Mouse (Mus musculus) ovary, adult 18-20 months (tissue): ENCODE measurements around the gene Rtbdn.
"Not testable (repeated sequence)": the region's sequence is repeated elsewhere in the genome, so short reads cannot be mapped to it uniquely, and the experiment has no call there.

ENCODE experiments used
- DNase-seq: peaks from one replicate; pipeline ENCODE4 v3.0.0; 2022; ENCODE audit warnings: low spot score, mixed read lengths

The Rtbdn gene

DNA sequence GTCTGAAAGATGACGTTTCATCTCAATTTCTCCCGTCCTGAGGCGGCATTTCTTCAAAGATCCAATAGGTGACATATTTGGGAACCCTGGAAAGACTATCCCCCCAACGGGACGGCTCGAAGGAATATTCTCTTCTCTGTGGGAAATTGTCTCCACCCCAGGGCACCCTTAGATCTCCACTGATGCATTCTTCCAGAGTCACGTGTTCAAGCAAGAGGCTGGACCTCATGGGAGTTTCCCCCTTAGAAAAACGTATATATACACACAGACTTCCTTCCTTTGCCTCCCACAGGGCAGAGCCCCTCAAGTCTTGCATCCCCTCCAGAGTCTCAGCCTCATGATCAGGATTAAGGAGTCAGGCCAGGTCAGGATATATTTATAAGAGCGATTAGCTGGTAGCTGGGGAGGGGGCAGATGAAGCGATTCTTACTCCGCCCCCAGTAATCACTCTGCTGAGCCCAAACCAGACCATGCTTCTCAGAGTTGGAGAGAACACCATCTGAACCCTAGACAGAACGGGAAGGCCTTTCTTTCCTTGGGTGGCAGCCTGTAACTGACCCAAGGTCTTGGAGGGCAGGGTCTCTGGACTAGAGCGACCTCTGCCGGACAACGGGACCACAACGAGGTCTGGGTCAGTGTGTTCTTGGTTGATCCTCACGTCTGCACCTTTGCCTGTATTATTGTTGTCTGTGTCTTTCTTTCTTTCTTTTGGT is at the start of gene Rtbdn:
Gene Rtbdn, plus strand, starts transcription at position 464 of the 713 bp plus-strand sequence.
- no peak for DNase-seq

DNA sequence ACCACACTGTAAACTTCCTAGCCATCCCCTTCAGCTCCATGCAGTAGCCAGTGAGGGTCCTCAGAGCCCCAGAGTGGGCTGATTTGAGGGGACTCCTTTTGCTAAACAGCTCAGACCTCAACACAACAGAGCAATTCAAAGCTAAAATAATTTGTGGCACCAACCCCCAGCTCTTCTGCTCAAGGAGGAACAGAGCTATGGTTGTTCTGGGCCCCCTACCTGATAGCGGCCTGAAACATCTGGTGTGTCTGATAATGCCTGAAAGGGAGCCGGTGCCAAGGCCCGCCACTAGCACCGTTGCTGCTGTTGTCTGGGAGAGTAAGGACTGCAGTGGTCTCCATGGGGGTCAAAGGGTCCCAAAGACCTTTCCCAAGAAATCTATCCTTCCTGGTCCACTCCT is 45.7 kb upstream of the Rtbdn start:
- no peak for DNase-seq

- DNase-seq: no peak
Observed at GRCm38 (mm10) chr8:84901752-84902151, 45.0 kb upstream of the Rtbdn start, which contains the start of gene Klf1. TSS of gene Klf1 (plus strand) at chr8:84901928.

DNA sequence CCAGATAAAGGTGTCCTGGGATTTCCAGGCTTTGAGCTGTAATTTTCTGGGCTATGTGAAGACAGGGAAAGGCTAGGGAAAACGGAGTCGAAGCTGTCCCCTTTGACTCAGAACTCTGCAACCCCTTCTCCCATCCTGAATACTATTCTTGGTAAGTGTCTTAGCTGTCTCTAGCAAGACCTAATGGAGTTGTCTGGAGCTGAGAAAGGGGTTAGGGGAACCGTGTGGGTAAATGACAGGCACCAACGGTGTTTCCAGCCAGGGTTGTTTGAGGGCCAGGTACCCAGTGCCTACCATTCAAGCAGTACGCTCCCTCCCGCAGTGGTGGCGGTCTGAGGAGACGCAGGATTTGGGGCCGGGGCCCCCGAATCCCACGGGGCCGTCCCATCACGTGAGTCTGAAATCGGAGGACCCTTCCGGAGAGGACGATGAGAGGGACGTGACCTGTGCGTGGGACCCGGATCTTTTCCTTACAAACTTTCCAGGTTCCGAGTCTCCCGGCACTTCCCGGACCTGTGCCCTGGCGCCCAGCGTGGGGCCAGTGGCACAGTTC is 44.3 kb upstream of the Rtbdn start:
- no peak for DNase-seq

GRCm38 (mm10) chr8:84902920-84903661 is 43.7 kb upstream of the Rtbdn start:
- peak; percentile 85 for DNase-seq

DNA sequence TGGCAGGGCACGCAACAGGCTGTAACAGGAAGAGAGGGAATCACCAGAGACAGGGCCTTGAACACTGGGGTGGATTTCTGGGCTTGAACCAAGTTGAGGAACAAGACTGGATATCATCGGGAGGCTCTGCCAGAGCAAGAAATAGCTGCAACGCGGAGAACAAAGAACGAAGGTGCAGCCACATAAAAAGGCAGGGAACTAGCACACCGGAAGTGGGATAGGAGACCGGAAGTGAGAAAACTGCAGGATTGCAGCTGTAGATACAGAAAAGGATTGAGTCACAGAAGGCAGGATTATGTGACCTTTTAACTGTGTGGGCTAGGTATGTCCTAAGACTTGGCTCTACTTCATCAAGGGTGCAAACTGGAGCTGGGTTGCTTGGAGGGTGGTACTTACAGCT is 42.4 kb upstream of the Rtbdn start:
- DNase-seq: no peak

GRCm38 (mm10) chr8:84907037-84907436 is 39.8 kb upstream of the Rtbdn start:
- no peak for DNase-seq

DNA sequence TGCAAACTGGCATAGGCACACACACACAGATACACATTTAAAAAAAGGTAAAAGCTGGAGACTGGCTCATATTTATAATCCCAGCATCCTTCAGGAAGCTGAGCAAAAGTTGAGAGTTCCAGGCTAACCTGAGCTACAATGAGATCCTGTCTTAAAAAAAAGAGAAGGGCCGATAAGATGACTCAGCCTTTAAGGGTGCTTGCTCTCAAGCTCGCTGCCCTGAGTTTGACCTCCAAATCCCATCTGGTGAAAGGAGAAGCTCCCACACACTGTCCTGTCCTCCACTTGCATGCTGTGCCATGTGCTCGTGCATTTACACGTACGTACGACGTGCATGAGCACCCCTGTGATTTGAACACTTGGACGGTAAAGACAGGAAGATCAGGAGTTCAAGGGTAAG is 39.3 kb upstream of the Rtbdn start:
- no peak for DNase-seq

- not testable (repeated sequence) for DNase-seq
Observed at GRCm38 (mm10) chr8:84907979-84908378, 38.8 kb upstream of the Rtbdn start.

DNA sequence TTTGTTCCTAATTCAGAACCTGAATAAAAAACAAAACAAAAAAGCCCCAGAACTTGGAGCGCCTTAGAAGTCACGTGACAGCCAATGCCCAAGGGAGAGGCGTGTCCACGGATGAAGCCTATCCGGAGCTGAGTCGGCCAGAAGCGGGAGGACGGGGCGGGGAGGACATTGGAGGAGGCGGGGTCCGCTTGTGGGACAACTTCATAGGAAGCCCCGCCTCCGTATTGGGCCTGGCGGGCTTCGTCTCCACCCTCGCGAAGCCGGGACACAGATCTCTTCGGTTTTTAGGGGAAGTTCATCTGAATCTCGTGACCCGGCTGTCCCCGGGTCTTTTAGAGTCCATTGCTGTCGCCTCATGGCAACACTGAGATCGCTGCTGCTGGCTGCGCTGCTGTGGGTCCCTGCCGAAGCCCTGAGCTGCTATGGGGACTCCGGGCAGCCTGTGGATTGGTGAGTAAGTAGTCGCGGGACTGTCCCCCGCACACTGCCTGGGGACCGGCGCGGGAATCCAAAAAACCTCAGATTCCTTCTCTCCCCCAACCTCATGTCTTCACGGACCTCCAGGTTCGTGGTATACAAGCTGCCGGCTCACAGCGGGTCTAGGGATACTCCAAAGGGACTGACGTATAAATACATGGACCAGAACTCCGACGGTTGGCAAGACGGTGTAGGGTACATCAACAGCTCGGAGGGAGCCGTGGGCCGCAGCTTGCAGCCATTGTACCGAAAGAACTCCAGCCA is 38.2 kb upstream of the Rtbdn start, which contains the start of gene Dnase2a:
Gene Dnase2a, plus strand, starts transcription at position 140 of the 741 bp plus-strand sequence.
- peak; percentile 95 for DNase-seq

GRCm38 (mm10) chr8:84909162-84909767 is 37.5 kb upstream of the Rtbdn start:
- no peak for DNase-seq

DNA sequence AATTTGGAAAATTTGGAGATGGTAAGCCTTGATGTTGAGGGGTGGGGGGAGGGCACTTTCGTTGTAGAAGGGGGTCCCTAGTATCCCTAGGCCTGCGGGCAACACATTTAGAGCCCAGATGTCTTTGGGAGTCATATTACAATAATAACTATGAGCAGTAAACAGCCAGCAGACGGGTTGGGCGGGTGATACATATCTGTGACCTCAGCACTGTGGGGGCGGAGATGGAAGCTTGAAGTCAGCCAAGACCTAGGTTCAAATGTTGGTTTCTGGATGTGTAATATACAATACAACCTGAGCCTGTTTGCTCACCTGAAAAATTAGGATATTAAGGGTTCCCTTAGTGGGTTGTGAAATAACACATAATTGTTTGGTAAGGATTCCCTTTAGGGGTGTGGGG is 36.8 kb upstream of the Rtbdn start:
- DNase-seq: no peak

DNA sequence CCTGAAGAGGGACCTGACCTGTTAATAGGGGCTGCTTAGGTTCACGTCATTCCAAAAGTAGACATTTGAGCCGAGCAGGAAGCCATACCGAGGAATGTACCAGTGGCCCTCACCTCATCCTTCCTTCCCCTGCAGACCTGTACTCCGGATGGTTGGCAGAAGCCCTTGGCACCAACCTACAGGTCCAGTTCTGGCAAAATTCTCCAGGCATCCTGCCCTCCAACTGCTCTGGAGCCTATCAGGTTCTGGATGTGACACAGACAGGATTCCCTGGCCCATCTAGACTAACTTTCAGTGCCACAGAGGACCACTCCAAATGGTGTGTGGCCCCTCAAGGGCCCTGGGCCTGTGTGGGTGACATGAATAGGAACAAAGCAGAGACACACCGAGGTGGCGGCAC is 36.2 kb upstream of the Rtbdn start:
- no peak for DNase-seq

DNA sequence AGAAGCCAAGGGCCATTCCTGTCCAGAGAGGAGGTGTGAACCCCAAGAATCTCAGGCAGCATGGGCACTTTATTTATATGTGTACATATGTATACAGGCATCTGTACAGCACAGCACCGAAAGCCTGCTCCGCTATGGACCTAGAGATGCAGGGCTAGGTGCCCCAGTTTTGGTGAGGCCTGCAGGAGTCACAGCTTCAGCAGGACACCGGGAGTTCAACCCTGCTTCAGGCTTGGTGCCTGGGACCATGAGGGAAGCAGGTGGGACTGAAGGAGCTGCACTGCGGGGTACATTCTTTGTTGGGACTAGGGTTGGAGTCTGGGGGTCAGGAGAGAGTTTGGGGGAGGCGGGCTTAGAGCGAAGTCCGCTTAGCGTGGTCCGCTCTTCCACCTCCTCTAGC is 34.9 kb upstream of the Rtbdn start:
- DNase-seq: no peak

DNA sequence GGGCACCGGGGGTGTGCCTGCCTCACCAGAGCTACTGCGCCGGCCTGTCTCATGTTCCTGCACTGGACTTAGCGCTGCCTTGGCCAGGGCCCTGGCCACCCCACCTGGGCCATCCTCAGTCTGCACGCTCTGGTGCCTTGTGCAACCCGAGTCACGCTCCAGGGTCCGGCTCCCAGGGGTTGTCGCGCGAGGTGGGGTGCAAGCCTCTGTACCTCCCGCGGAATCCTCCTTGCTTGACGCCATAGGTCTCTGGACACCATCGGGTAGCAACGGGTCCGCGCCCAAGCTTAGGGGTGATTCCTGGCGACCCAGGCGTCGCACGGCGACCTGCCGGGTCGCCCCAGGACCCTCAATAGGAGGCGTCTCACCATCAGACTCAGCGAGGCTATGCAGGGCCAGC is 34.4 kb upstream of the Rtbdn start:
- no peak for DNase-seq

GRCm38 (mm10) chr8:84912895-84913501 is 33.8 kb upstream of the Rtbdn start:
- DNase-seq: peak; percentile 60

DNA sequence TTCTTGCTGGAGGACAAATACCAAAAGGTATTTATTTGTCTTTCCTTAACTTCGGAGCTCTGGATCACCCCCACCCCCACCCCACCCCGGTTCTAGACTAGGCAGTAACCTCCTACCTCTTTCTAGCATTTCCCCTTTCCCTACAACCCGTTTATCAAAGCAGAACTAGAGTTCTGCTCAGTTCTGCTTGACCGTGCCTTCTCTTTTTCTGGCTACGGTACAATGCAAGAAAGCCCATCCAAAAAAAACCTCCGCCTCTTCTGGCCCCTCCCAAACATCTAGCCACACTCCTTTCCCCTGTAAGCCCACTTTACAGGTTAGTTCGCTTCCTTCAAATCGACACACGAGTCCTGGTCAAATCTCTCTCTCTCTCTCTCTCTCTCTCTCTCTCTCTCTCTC is 33.3 kb upstream of the Rtbdn start:
- no peak for DNase-seq

DNA sequence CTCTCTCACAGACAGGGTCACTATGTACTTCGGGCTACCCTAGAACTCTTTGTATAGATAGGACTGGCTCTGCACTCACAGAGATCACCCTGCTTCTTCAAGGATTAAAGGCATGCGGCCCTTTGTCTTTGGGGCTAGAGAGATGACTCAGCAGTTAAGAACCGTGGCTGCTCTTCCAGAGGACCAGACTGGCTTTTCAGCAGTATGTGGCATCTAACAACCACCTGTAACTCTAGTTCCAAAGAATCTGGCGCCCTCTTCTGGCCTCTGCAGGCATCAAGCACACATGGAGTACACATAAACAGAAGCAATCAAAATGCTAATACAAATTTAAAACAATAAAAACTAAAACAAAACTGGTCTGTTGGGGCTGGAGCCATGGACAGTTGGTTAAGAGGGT is 32.8 kb upstream of the Rtbdn start:
- DNase-seq: no peak

- no peak for DNase-seq
Observed at GRCm38 (mm10) chr8:84915269-84915668, 31.5 kb upstream of the Rtbdn start.

- no peak for DNase-seq
Observed at GRCm38 (mm10) chr8:84917781-84918180, 29.0 kb upstream of the Rtbdn start.

DNA sequence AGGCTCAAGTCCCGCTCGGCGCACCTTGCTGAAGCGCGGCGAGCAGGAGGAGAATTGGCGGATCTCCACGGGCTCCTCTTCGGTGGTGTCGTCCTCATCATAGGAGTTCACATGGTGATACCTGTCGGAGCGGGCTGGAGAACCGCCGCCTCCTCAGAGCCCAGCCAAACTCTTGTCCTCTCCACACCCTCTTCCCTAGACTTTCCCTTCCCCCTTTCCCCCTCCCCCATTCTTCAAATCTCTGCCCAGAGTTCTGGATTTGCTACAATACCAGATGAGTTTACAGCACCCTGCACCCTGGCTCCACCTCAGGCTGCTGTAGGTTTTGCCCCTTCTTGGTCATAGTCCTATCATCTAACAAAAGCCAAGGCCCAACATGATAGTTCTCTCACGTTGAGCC is 28.1 kb upstream of the Rtbdn start:
- no peak for DNase-seq

- no peak for DNase-seq
Observed at GRCm38 (mm10) chr8:84921596-84921995, 25.2 kb upstream of the Rtbdn start.
